Mouse (Mus musculus) olfactory bulb, adult 2 months (tissue): ENCODE measurements at regions not wholly inside any gene's neighbourhood (a gene's known extent, or its start where the extent isn't known, plus 50 kb on each side); places are given as distances from the start of the nearest gene placed in this dataset.
"Not testable (repeated sequence)": the region's sequence is repeated elsewhere in the genome, so short reads cannot be mapped to it uniquely, and the experiment has no call there.

ENCODE experiments used
- H3K27ac ChIP-seq: fragments of 200-500 bp; 2 replicates; pipeline ENCODE4 v1.5.1; 2012; ENCODE audit warnings: low read depth, low read length; ENCODE audit not compliant: insufficient read depth
- H3K4me1 ChIP-seq: fragments of 200-500 bp; 2 replicates; pipeline ENCODE4 v1.6.1; 2012; ENCODE audit warnings: low read length; ENCODE audit not compliant: control insufficient read depth, insufficient read depth
- H3K4me3 ChIP-seq: fragments of 200-500 bp; 2 replicates; pipeline ENCODE4 v1.5.1; 2012; ENCODE audit warnings: mild to moderate bottlenecking, low read depth, low read length, moderate library complexity; ENCODE audit not compliant: insufficient read depth
- CTCF ChIP-seq: fragments of 200-500 bp; IDR thresholded peaks from 2 replicates; pipeline ENCODE4 v1.5.1; 2012; ENCODE audit warnings: low read depth, mild to moderate bottlenecking, low read length, moderate library complexity; ENCODE audit not compliant: insufficient read depth
- POLR2A ChIP-seq: fragments of 200-500 bp; IDR thresholded peaks from 2 replicates; pipeline ENCODE4 v1.6.1; 2012; ENCODE audit warnings: mild to moderate bottlenecking, low read depth, low read length, moderate library complexity; ENCODE audit not compliant: insufficient read depth
- WGBS: fragments of 180-500 bp; shearing (Covaris S2); methylation state at CpG from one replicate; pipeline ENCODE4 v1.1.7; 2018; 5-methylcytosine and 5-hydroxymethylcytosine counted together

GRCm38 (mm10) chr17:74138517-74138916, 90.8 kb upstream of the Srd5a2 start:
- not testable (repeated sequence) for H3K27ac ChIP-seq, H3K4me3 ChIP-seq, H3K4me1 ChIP-seq
- WGBS: 86% methylated on average over 5 of the region's 5 CpGs

GRCm38 (mm10) chr17:74134976-74135375, 87.3 kb upstream of the Srd5a2 start:
- Histone ChIP-seq H3K4me1 (no peaks in the 10 kb centered on the region), H3K4me3 (no peak overlapping the region), H3K27ac (no peak overlapping the region)
- no peak for TF ChIP-seq CTCF
- no peak for TF ChIP-seq POLR2A
- 73% methylated on average over 5 of the region's 5 CpGs for WGBS

GRCm38 (mm10) chr17:74131534-74131933, 83.8 kb upstream of the Srd5a2 start:
- Histone ChIP-seq H3K4me3 (no peak overlapping the region), H3K4me1 (no peaks in the 10 kb centered on the region), H3K27ac (no peak overlapping the region)
- no peak for TF ChIP-seq POLR2A
- no peak for TF ChIP-seq CTCF
- 89% methylated on average over 5 of the region's 5 CpGs for WGBS

GRCm38 (mm10) chr17:74122944-74123343, 75.2 kb upstream of the Srd5a2 start:
- TF ChIP-seq POLR2A (no peak), CTCF (no peak)
- Histone ChIP-seq H3K4me3 (no peak overlapping the region), H3K27ac (no peak overlapping the region), H3K4me1 (no peaks in the 10 kb centered on the region)
- WGBS: 91% methylated on average over 1 of the region's 1 CpGs

GRCm38 (mm10) chr17:74120969-74121368, 73.3 kb upstream of the Srd5a2 start:
- TF ChIP-seq POLR2A (no peak), CTCF (no peak)
- Histone ChIP-seq H3K4me3 (no peak overlapping the region), H3K4me1 (no peaks in the 10 kb centered on the region), H3K27ac (peak overlapping the region; percentile 57; the same call in 1 of the 2 replicates)
- WGBS: 35% methylated on average over 2 of the region's 2 CpGs
